Mouse (Mus musculus) midbrain, embryonic 13.5 days (tissue): ENCODE measurements at regions not wholly inside any gene's neighbourhood (a gene's known extent, or its start where the extent isn't known, plus 50 kb on each side); places are given as distances from the start of the nearest gene placed in this dataset.
A peak's percentile ranks its signal among the peaks of the same experiment; 100 is the strongest.

Experiments used
- ATAC-seq: fragments of 200-750 bp; cut with Nextera tagmentation; 2 replicates; pipeline ENCODE4 v1.8.0; 2017; ENCODE audit warnings: mild to moderate bottlenecking, moderate TSS enrichment, moderate library complexity
- H3K27ac ChIP-seq: fragments of 300-500 bp; sonication (generic); 2 replicates; pipeline ENCODE4 v1.5.1; 2015; ENCODE audit warnings: inconsistent platforms, mild to moderate bottlenecking, moderate library complexity
- H3K27me3 ChIP-seq: fragments of 300-500 bp; sonication (generic); 2 replicates; pipeline ENCODE4 v1.6.1; 2015; ENCODE audit warnings: mild to moderate bottlenecking, inconsistent platforms
- H3K36me3 ChIP-seq: fragments of 300-500 bp; sonication (generic); 2 replicates; pipeline ENCODE4 v1.6.1; 2015; ENCODE audit warnings: mild to moderate bottlenecking, inconsistent platforms
- H3K4me1 ChIP-seq: fragments of 300-500 bp; sonication (generic); replicated peaks from 2 replicates; pipeline ENCODE4 v1.6.1; 2015; ENCODE audit warnings: inconsistent platforms
- H3K4me2 ChIP-seq: fragments of 300-500 bp; sonication (generic); replicated peaks from 2 replicates; pipeline ENCODE4 v1.6.1; 2015; ENCODE audit warnings: moderate library complexity, mild to moderate bottlenecking, inconsistent platforms
- H3K4me3 ChIP-seq: fragments of 300-500 bp; sonication (generic); replicated peaks from 2 replicates; pipeline ENCODE4 v1.5.1; 2015; ENCODE audit warnings: mild to moderate bottlenecking, inconsistent platforms
- H3K9ac ChIP-seq: fragments of 300-500 bp; sonication (generic); replicated peaks from 2 replicates; pipeline ENCODE4 v1.6.1; 2015; ENCODE audit warnings: mild to moderate bottlenecking, inconsistent platforms
- H3K9me3 ChIP-seq: fragments of 300-500 bp; sonication (generic); 2 replicates; pipeline ENCODE4 v1.6.1; 2016; ENCODE audit warnings: mild to moderate bottlenecking, inconsistent platforms
- WGBS: fragments of 180-500 bp; shearing (Covaris S2); methylation state at CpG from one replicate; pipeline ENCODE4 v1.1.7; 2015; 5-methylcytosine and 5-hydroxymethylcytosine counted together

- Histone ChIP-seq H3K27me3 (0 out of 2 replicates have a peak, but pooled peaks cover 4% of the 10 kb centered on the region), H3K9me3 (no peaks in the 10 kb centered on the region), H3K4me3 (no peak overlapping the region), H3K36me3 (no peaks in the 10 kb centered on the region), H3K4me2 (no peak overlapping the region), H3K4me1 (no peaks in the 10 kb centered on the region), H3K9ac (no peak overlapping the region), H3K27ac (no peak overlapping the region)
- ATAC-seq = no peak
Measured at GRCm38 (mm10) chr4:95192562-95192961, 140.5 kb upstream of the Jun start.

GRCm38 (mm10) chr4:95193028-95193427 lies 141.0 kb upstream of the Jun start:
- no peak overlapping the region for H3K4me2 ChIP-seq
- H3K4me3 ChIP-seq = no peak overlapping the region
- 0 out of 2 replicates have a peak, but pooled peaks cover 4% of the 10 kb centered on the region for H3K27me3 ChIP-seq
- H3K4me1 ChIP-seq = no peaks in the 10 kb centered on the region
- H3K9ac ChIP-seq = no peak overlapping the region
- H3K36me3 ChIP-seq = no peaks in the 10 kb centered on the region
- H3K27ac ChIP-seq = no peak overlapping the region
- H3K9me3 ChIP-seq = no peaks in the 10 kb centered on the region
- 74% methylated on average over 4 of the region's 4 CpGs for WGBS
- ATAC-seq = no peak

- 89% methylated on average over 4 of the region's 4 CpGs for WGBS
- Histone ChIP-seq H3K4me3 (no peak overlapping the region), H3K4me2 (no peak overlapping the region), H3K4me1 (no peaks in the 10 kb centered on the region), H3K36me3 (no peaks in the 10 kb centered on the region), H3K9me3 (no peaks in the 10 kb centered on the region), H3K27ac (no peak overlapping the region), H3K27me3 (0 out of 2 replicates have a peak, but pooled peaks cover 4% of the 10 kb centered on the region), H3K9ac (no peak overlapping the region)
- no peak for ATAC-seq
Measured at GRCm38 (mm10) chr4:95193473-95193872, 141.5 kb upstream of the Jun start.

GRCm38 (mm10) chr4:95194621-95195455 lies 142.8 kb upstream of the Jun start:
- Histone ChIP-seq H3K4me2 (no peak overlapping the region), H3K27ac (no peak overlapping the region), H3K9ac (no peak overlapping the region), H3K4me1 (0 out of 2 replicates have a peak, but pooled peaks cover 7% of the 10 kb centered on the region), H3K36me3 (no peaks in the 10 kb centered on the region), H3K27me3 (0 out of 2 replicates have a peak, but pooled peaks cover 4% of the 10 kb centered on the region), H3K4me3 (no peak overlapping the region), H3K9me3 (no peaks in the 10 kb centered on the region)
- no peak for ATAC-seq
- WGBS = 88% methylated on average over 5 of the region's 5 CpGs

GRCm38 (mm10) chr4:95196106-95196505 lies 144.1 kb upstream of the Jun start:
- Histone ChIP-seq H3K27ac (no peak overlapping the region), H3K4me3 (no peak overlapping the region), H3K9ac (no peak overlapping the region), H3K4me2 (no peak overlapping the region), H3K27me3 (0 out of 2 replicates have a peak, but pooled peaks cover 4% of the 10 kb centered on the region), H3K4me1 (0 out of 2 replicates have a peak, but pooled peaks cover 7% of the 10 kb centered on the region), H3K9me3 (no peaks in the 10 kb centered on the region), H3K36me3 (no peaks in the 10 kb centered on the region)
- 89% methylated on average over 2 of the region's 2 CpGs for WGBS
- ATAC-seq = no peak

- H3K27ac ChIP-seq = no peak overlapping the region
- H3K9me3 ChIP-seq = no peaks in the 10 kb centered on the region
- no peak overlapping the region for H3K9ac ChIP-seq
- H3K4me2 ChIP-seq = no peak overlapping the region
- H3K4me1 ChIP-seq = 0 out of 2 replicates have a peak, but pooled peaks cover 7% of the 10 kb centered on the region
- no peak for ATAC-seq
- 78% methylated on average over 7 of the region's 7 CpGs for WGBS
- H3K27me3 ChIP-seq = 0 out of 2 replicates have a peak, but pooled peaks cover 4% of the 10 kb centered on the region
- H3K36me3 ChIP-seq = no peaks in the 10 kb centered on the region
- no peak overlapping the region for H3K4me3 ChIP-seq
Measured at GRCm38 (mm10) chr4:95197077-95197711, 145.2 kb upstream of the Jun start.

- peak; percentile 53 for ATAC-seq
- Histone ChIP-seq H3K36me3 (no peaks in the 10 kb centered on the region), H3K4me3 (no peak overlapping the region), H3K4me2 (no peak overlapping the region), H3K27me3 (no peaks in the 10 kb centered on the region), H3K4me1 (0 out of 2 replicates have a peak, but pooled peaks cover 7% of the 10 kb centered on the region), H3K9ac (no peak overlapping the region), H3K9me3 (no peaks in the 10 kb centered on the region), H3K27ac (no peak overlapping the region)
- 42% methylated on average over 5 of the region's 5 CpGs for WGBS
Measured at GRCm38 (mm10) chr4:95199394-95199793, 147.4 kb upstream of the Jun start.

GRCm38 (mm10) chr4:95200130-95200529 lies 148.1 kb upstream of the Jun start:
- Histone ChIP-seq H3K4me3 (no peak overlapping the region), H3K4me2 (no peak overlapping the region), H3K9me3 (no peaks in the 10 kb centered on the region), H3K27me3 (no peaks in the 10 kb centered on the region), H3K27ac (no peak overlapping the region), H3K4me1 (0 out of 2 replicates have a peak, but pooled peaks cover 7% of the 10 kb centered on the region), H3K36me3 (no peaks in the 10 kb centered on the region), H3K9ac (no peak overlapping the region)
- no peak for ATAC-seq
- WGBS = 98% methylated on average over 7 of the region's 7 CpGs

GRCm38 (mm10) chr4:95202478-95202877 lies 150.5 kb upstream of the Jun start:
- no peak overlapping the region for H3K9ac ChIP-seq
- H3K27me3 ChIP-seq = no peaks in the 10 kb centered on the region
- no peak for ATAC-seq
- 84% methylated on average over 6 of the region's 6 CpGs for WGBS
- no peaks in the 10 kb centered on the region for H3K9me3 ChIP-seq
- H3K36me3 ChIP-seq = no peaks in the 10 kb centered on the region
- no peak overlapping the region for H3K27ac ChIP-seq
- no peak overlapping the region for H3K4me3 ChIP-seq
- H3K4me2 ChIP-seq = no peak overlapping the region
- 0 out of 2 replicates have a peak, but pooled peaks cover 7% of the 10 kb centered on the region for H3K4me1 ChIP-seq

- Histone ChIP-seq H3K27ac (no peak overlapping the region), H3K4me2 (no peak overlapping the region), H3K27me3 (no peaks in the 10 kb centered on the region), H3K36me3 (no peaks in the 10 kb centered on the region), H3K4me1 (0 out of 2 replicates have a peak, but pooled peaks cover 7% of the 10 kb centered on the region), H3K9me3 (no peaks in the 10 kb centered on the region), H3K9ac (no peak overlapping the region), H3K4me3 (no peak overlapping the region)
- ATAC-seq = no peak
Measured at GRCm38 (mm10) chr4:95203577-95203976, 151.6 kb upstream of the Jun start.

GRCm38 (mm10) chr4:95205372-95205771 lies 153.3 kb upstream of the Jun start:
- 62% methylated on average over 1 of the region's 1 CpGs for WGBS
- no peaks in the 10 kb centered on the region for H3K27me3 ChIP-seq

GRCm38 (mm10) chr4:95207783-95208182 lies 155.8 kb upstream of the Jun start:
- no peak overlapping the region for H3K9ac ChIP-seq
- ATAC-seq = no peak
- no peaks in the 10 kb centered on the region for H3K9me3 ChIP-seq
- no peak overlapping the region for H3K4me3 ChIP-seq
- 81% methylated on average over 5 of the region's 5 CpGs for WGBS
- no peak overlapping the region for H3K4me2 ChIP-seq
- no peak overlapping the region for H3K27ac ChIP-seq
- H3K27me3 ChIP-seq = no peaks in the 10 kb centered on the region
- H3K36me3 ChIP-seq = no peaks in the 10 kb centered on the region
- H3K4me1 ChIP-seq = no peaks in the 10 kb centered on the region

More at GRCm38 (mm10) chr4:95205372-95205771, 153.3 kb upstream of the Jun start:
- H3K4me3 ChIP-seq = no peak overlapping the region
- no peaks in the 10 kb centered on the region for H3K4me1 ChIP-seq
- no peak overlapping the region for H3K4me2 ChIP-seq
- no peaks in the 10 kb centered on the region for H3K36me3 ChIP-seq
- no peaks in the 10 kb centered on the region for H3K9me3 ChIP-seq
- H3K27ac ChIP-seq = no peak overlapping the region
- no peak overlapping the region for H3K9ac ChIP-seq
- ATAC-seq = no peak
